Mouse (Mus musculus): ENCODE results near the gene Hist1h3b.
"Not testable (repeated sequence)": the region's sequence is repeated elsewhere in the genome, so short reads cannot be mapped to it uniquely, and the experiment has no call there.

Hist1h3b gene

GRCm38 (mm10) chr13:23738041-23738440, 14.0 kb upstream of the Hist1h3b start:
- CTCF ChIA-PET: interaction anchor here (0.6 to 1.0 kb wide), 3 partner anchors 45 to 1719 kb away, joined by 3 to 11 read pairs (median 4); no protein-coding TSS in a partner anchor

- CTCF ChIA-PET: interaction anchor here (1.3 kb wide), 1 partner anchor 38 kb away, joined by 4 read pairs; no protein-coding TSS in a partner anchor
Measured at GRCm38 (mm10) chr13:23738677-23739068, 13.4 kb upstream of the Hist1h3b start, which contains the start of gene Hist1h1c. Gene Hist1h1c, plus strand, starts transcription at chr13:23738808.

- CTCF ChIA-PET: interaction anchor here (1.3 kb wide), 1 partner anchor 39 kb away, joined by 4 read pairs; no protein-coding TSS in a partner anchor
Measured at GRCm38 (mm10) chr13:23739069-23739921, 12.8 kb upstream of the Hist1h3b start.

- CTCF ChIA-PET: interaction anchor here (1.3 kb wide), 1 partner anchor 40 kb away, joined by 4 read pairs; no protein-coding TSS in a partner anchor
Measured at GRCm38 (mm10) chr13:23739922-23740252, 12.2 kb upstream of the Hist1h3b start.

GRCm38 (mm10) chr13:23740256-23740840, 11.7 kb upstream of the Hist1h3b start:
- CTCF ChIA-PET: interaction anchor here (1.3 kb wide), 1 partner anchor 40 kb away, joined by 4 read pairs; no protein-coding TSS in a partner anchor

- CTCF ChIA-PET: no interaction called here
Measured at GRCm38 (mm10) chr13:23740910-23741309, 11.2 kb upstream of the Hist1h3b start.

GRCm38 (mm10) chr13:23742007-23742406, 10.1 kb upstream of the Hist1h3b start:
- CTCF ChIA-PET: no interaction called here

GRCm38 (mm10) chr13:23743215-23743614, 8.9 kb upstream of the Hist1h3b start:
- CTCF ChIA-PET: interaction anchor here (0.9 kb wide), 1 partner anchor 8 kb away, joined by 3 read pairs; the partner anchor contains the start of gene Hist1h2ab

- CTCF ChIA-PET: no interaction called here
Measured at GRCm38 (mm10) chr13:23743963-23744362, 8.1 kb upstream of the Hist1h3b start.

GRCm38 (mm10) chr13:23744421-23745380, 7.4 kb upstream of the Hist1h3b start:
- CTCF ChIA-PET: no interaction called here

GRCm38 (mm10) chr13:23745381-23746161, 6.5 kb upstream of the Hist1h3b start, which contains the start of gene Hist1h3c:
Gene Hist1h3c, minus strand, starts transcription at chr13:23745602.
- CTCF ChIA-PET: no interaction called here

GRCm38 (mm10) chr13:23746201-23747080, 5.6 kb upstream of the Hist1h3b start, which contains the start of gene Hist1h2bb:
Gene Hist1h2bb, plus strand, starts transcription at chr13:23746734.
- CTCF ChIA-PET: not testable (repeated sequence)

GRCm38 (mm10) chr13:23747081-23747891, 4.8 kb upstream of the Hist1h3b start:
- CTCF ChIA-PET: no interaction called here

- CTCF ChIA-PET: no interaction called here
Measured at GRCm38 (mm10) chr13:23747892-23748288, 4.2 kb upstream of the Hist1h3b start.

- CTCF ChIA-PET: interaction anchor here (0.6 kb wide), 1 partner anchor 260 kb away, joined by 3 read pairs; no protein-coding TSS in a partner anchor
Measured at GRCm38 (mm10) chr13:23749563-23750121, 2.4 kb upstream of the Hist1h3b start.

- CTCF ChIA-PET: interaction anchor here (0.8 to 1.1 kb wide), 3 partner anchors 8 to 12 kb away, joined by 3 to 5 read pairs (median 4); partner anchors contain the start of gene Hist1h3a
Measured at GRCm38 (mm10) chr13:23750839-23751477, 1.1 kb upstream of the Hist1h3b start, which contains the start of gene Hist1h2ab. Gene Hist1h2ab, plus strand, starts transcription at chr13:23751126.

- CTCF ChIA-PET: interaction anchor here (0.5 to 1.0 kb wide), 2 partner anchors 9 to 133 kb away, joined by 3 read pairs; no protein-coding TSS in a partner anchor
Measured at GRCm38 (mm10) chr13:23751478-23751956, 550 bp upstream of the Hist1h3b start.

Measured in spleen, embryonic (tissue).